Mouse (Mus musculus) kidney, embryonic 14.5 days (tissue): ENCODE data around the gene Rtkn2. TPM values are rescaled to one million over a fixed set of nuclear protein-coding genes. Genes with fewer than 3 reads are reported as not detected.

Experiments
- ATAC-seq: fragments of 200-750 bp; cut with Nextera tagmentation; 2 replicates; pipeline ENCODE4 v1.8.0; 2017; ENCODE audit warnings: moderate number of reproducible peaks, mild to moderate bottlenecking, moderate TSS enrichment, moderate library complexity; ENCODE audit not compliant: low FRiP score, low TSS enrichment
- H3K27ac ChIP-seq: fragments of 300-500 bp; sonication (generic); 2 replicates; pipeline ENCODE4 v1.5.1; 2014; ENCODE audit warnings: low read depth, mild to moderate bottlenecking, low read length, moderate library complexity, mixed read lengths
- H3K27me3 ChIP-seq: fragments of 300-500 bp; sonication (generic); 2 replicates; pipeline ENCODE4 v1.6.1; 2014; ENCODE audit warnings: mild to moderate bottlenecking, low read length; ENCODE audit not compliant: control insufficient read depth, insufficient read depth
- H3K36me3 ChIP-seq: fragments of 300-500 bp; sonication (generic); 2 replicates; pipeline ENCODE4 v1.6.1; 2014; ENCODE audit warnings: low read length, mixed read lengths; ENCODE audit not compliant: control insufficient read depth, insufficient read depth
- H3K4me1 ChIP-seq: fragments of 300-500 bp; sonication (generic); 2 replicates; pipeline ENCODE4 v1.6.1; 2014; ENCODE audit warnings: low read length, mixed read lengths; ENCODE audit not compliant: control insufficient read depth, insufficient read depth
- H3K4me2 ChIP-seq: fragments of 300-500 bp; sonication (generic); replicated peaks from 2 replicates; pipeline ENCODE4 v1.6.1; 2014; ENCODE audit warnings: low read depth, mild to moderate bottlenecking, low read length
- H3K4me3 ChIP-seq: fragments of 300-500 bp; sonication (generic); 2 replicates; pipeline ENCODE4 v1.5.1; 2014; ENCODE audit warnings: mild to moderate bottlenecking, low read length
- H3K9ac ChIP-seq: fragments of 300-500 bp; sonication (generic); 2 replicates; pipeline ENCODE4 v1.6.1; 2014; ENCODE audit warnings: low read depth, mild to moderate bottlenecking, low read length, moderate library complexity
- H3K9me3 ChIP-seq: fragments of 300-500 bp; sonication (generic); 2 replicates; pipeline ENCODE4 v1.6.1; 2016; ENCODE audit warnings: low read length; ENCODE audit not compliant: control insufficient read depth
- WGBS: fragments of 180-500 bp; shearing (Covaris S2); extraction: QIAGEN DNeasy Blood & Tissue Kit; methylation state at CpG from one replicate; pipeline ENCODE4 v1.1.7; 2014; 5-methylcytosine and 5-hydroxymethylcytosine counted together
- polyA plus RNA-seq: library from polyadenylated mRNA; unstranded; fragments of >200 nt; fragmentation: Nextera tagmentation; extraction: Ambion mirVana; gene quantifications from 2 replicates; pipeline ENCODE4 v1.2.1, GENCODE M21; 2014

Rtkn2 gene
- polyA plus RNA-seq, 1 experiment from 2014 or later, result 11.5 TPM

- no peak for ATAC-seq
- whole genome bisulfite sequencing, result 56% methylated on average over 9 of the region's 9 CpGs
- Histone ChIP-seq H3K27ac (no peak overlapping the region; the same call in 1 of the 2 replicates), H3K27me3 (no peaks in the 10 kb centered on the region), H3K36me3 (peaks cover 14% of the 10 kb centered on the region; the same call in 1 of the 2 replicates), H3K4me3 (no peak overlapping the region), H3K4me2 (no peak overlapping the region), H3K9me3 (no peaks in the 10 kb centered on the region), H3K9ac (no peak overlapping the region), H3K4me1 (peaks cover 17% of the 10 kb centered on the region)
Observed at GRCm38 (mm10) chr10:68106351-68106950, 127.1 kb downstream of the Rtkn2 start.

DNA sequence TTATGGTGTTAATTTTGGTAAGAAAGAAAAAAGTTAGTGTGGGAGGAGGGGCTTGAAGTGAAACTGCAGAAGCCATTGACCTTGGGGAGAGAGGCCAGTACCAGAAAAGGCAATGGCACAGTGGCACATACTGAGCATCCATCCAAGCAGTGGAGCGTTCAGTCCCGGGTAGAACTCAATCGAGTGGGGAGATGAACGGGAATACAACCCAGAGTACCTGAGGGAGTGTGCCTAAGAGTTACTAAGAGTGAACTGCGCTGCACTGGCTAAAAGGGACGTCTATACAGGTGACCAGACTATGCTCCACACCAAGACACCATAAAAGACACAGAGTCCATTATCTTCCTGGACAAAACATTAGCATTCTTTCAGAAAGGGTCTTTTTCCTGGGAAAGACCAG is 128.3 kb downstream of the Rtkn2 start:
- H3K9me3 ChIP-seq, result no peaks in the 10 kb centered on the region
- WGBS, result 71% methylated on average over 6 of the region's 6 CpGs
- H3K4me2 ChIP-seq, result no peak overlapping the region
- no peak for ATAC-seq
- no peak overlapping the region for H3K9ac ChIP-seq
- no peaks in the 10 kb centered on the region for H3K27me3 ChIP-seq
- H3K36me3 ChIP-seq, result peaks cover 11% of the 10 kb centered on the region; the same call in 1 of the 2 replicates
- no peak overlapping the region for H3K4me3 ChIP-seq
- H3K4me1 ChIP-seq, result peaks cover 17% of the 10 kb centered on the region
- H3K27ac ChIP-seq, result no peak overlapping the region

Other genes starting within 250 kb of the Rtkn2 start
- 0.81 and 1.1 TPM in 2 replicates for gene Zfp365, start 66.9 kb upstream of the Rtkn2 start, polyA plus RNA-seq